8 mouse cellular contexts compared by ENCODE assay signal in genomic region chr7:45704046-45704559, GRCm38 (mm10). TPM values are rescaled to one million over a fixed set of nuclear protein-coding genes. Genes with fewer than 3 reads are reported as not detected.
DNase-seq lines count a peak whose midpoint lies in the region; ATAC-seq and TF ChIP-seq lines count a peak whose summit lies in the region.

No protein-coding gene starts in this region.

- no peak for TF ChIP-seq POLR2A in limb, embryonic 14.5 days (IDR thresholded peaks at IDR 0.05; ENCODE audit: borderline replicate concordance, extremely low read depth, insufficient read depth, insufficient read length)
- TF ChIP-seq POLR2A in myocyte (IDR thresholded peaks at IDR 0.05; ENCODE audit: insufficient read length, low read depth) = no peak
- no peak; the same call in 1 of the 2 replicates for TF ChIP-seq POLR2A in testis, adult 2 months (IDR thresholded peaks at IDR 0.05; ENCODE audit: control insufficient read depth, low read depth, low read length)

- H3K4me2 ChIP-seq in limb, embryonic 14.5 days (replicated peaks; ENCODE audit: low read depth, low read length, severe bottlenecking) = peak overlapping the region; percentile 88
- H3K4me2 ChIP-seq in myocyte (ENCODE audit: low read depth) = peak overlapping the region; percentile 96

- no peaks in the 10 kb centered on the region for H3K36me3 ChIP-seq in embryonic facial prominence, embryonic 10.5 days (replicated peaks)
- peaks cover 3% of the 10 kb centered on the region for H3K36me3 ChIP-seq in limb, embryonic 14.5 days (ENCODE audit: control insufficient read depth, insufficient read depth, low read length)
- H3K36me3 ChIP-seq in myocyte (ENCODE audit: control insufficient read depth, insufficient read depth) = no peaks in the 10 kb centered on the region
- no peaks in the 10 kb centered on the region for H3K36me3 ChIP-seq in testis, adult 2 months (ENCODE audit: control insufficient read depth, insufficient read depth, low read length)

- H3K27me3 ChIP-seq in embryonic facial prominence, embryonic 10.5 days (replicated peaks; ENCODE audit: low read depth, poor library complexity, severe bottlenecking) = peaks cover 32% of the 10 kb centered on the region
- peaks cover 15% of the 10 kb centered on the region; the same call in 1 of the 2 replicates for H3K27me3 ChIP-seq in limb, embryonic 14.5 days (ENCODE audit: control insufficient read depth, insufficient read depth, low read length)
- peaks cover 16% of the 10 kb centered on the region for H3K27me3 ChIP-seq in myocyte (ENCODE audit: control insufficient read depth, insufficient read depth, insufficient read length)
- no peaks in the 10 kb centered on the region; the same call in 1 of the 2 replicates for H3K27me3 ChIP-seq in testis, adult 2 months (ENCODE audit: control insufficient read depth, insufficient read depth, low read length)

- H3ac ChIP-seq in myocyte (ENCODE audit: control insufficient read depth, insufficient read length) = no peak overlapping the region

- peaks cover 85% of the 10 kb centered on the region for H3K4me1 ChIP-seq in embryonic facial prominence, embryonic 10.5 days
- peaks cover 44% of the 10 kb centered on the region for H3K4me1 ChIP-seq in limb, embryonic 14.5 days (ENCODE audit: control insufficient read depth, insufficient read depth, low read length)
- H3K4me1 ChIP-seq in testis, adult 2 months (ENCODE audit: control insufficient read depth, insufficient read depth, low read length) = peaks cover 64% of the 10 kb centered on the region

- no peaks in the 10 kb centered on the region for H3K9me3 ChIP-seq in embryonic facial prominence, embryonic 10.5 days
- H3K9me3 ChIP-seq in limb, embryonic 14.5 days (ENCODE audit: control insufficient read depth, low read length) = no peaks in the 10 kb centered on the region

- H3K4me3 ChIP-seq in embryonic facial prominence, embryonic 10.5 days = peak overlapping the region; percentile 76
- peak overlapping the region; percentile 63 for H3K4me3 ChIP-seq in limb, embryonic 14.5 days (replicated peaks; ENCODE audit: low read length)
- peak overlapping the region; percentile 51 for H3K4me3 ChIP-seq in myocyte
- peak overlapping the region; percentile 87 for H3K4me3 ChIP-seq in testis, adult 2 months (ENCODE audit: control insufficient read depth, low read depth, low read length)

- peak overlapping the region; percentile 49 for H3K9ac ChIP-seq in limb, embryonic 14.5 days (ENCODE audit: low read depth, low read length, severe bottlenecking)

- ATAC-seq in limb, embryonic 14.5 days (ENCODE audit: low FRiP score, low read depth) = peak; percentile 27; the same call in 1 of the 2 replicates

- DNase-seq in 416B (ENCODE audit: low read depth) (peak; percentile 97), adipocyte (ENCODE audit: low spot score) (peak; percentile 84)
- peak; percentile 76 for DNase-seq in embryonic facial prominence, embryonic 10.5 days (ENCODE audit: low spot score)
- DNase-seq in heart, adult 9 months (ENCODE audit: low spot score in 2 of 2) = peak; percentile 82 to 90
- DNase-seq in kidney, adult 8-10 months = peak; percentile 81 to 91
- DNase-seq in limb, embryonic 14.5 days (ENCODE audit: low spot score) = peak; percentile 79

- no peak for TF ChIP-seq CTCF in testis, adult 2 months (IDR thresholded peaks at IDR 0.05; ENCODE audit: control insufficient read depth, insufficient read depth, insufficient replicate concordance, low read depth, low read length)

- under 1% methylated on average over 13 of the region's 13 CpGs for whole genome bisulfite sequencing in embryonic facial prominence, embryonic 10.5 days
- WGBS in limb, embryonic 14.5 days = under 1% methylated on average over 13 of the region's 13 CpGs

- H3K27ac ChIP-seq in embryonic facial prominence, embryonic 10.5 days (replicated peaks) = peak overlapping the region; percentile 88
- peak overlapping the region; percentile 67 for H3K27ac ChIP-seq in limb, embryonic 14.5 days (replicated peaks; ENCODE audit: low read depth, low read length)
- peak overlapping the region; percentile 93 for H3K27ac ChIP-seq in testis, adult 2 months (ENCODE audit: control insufficient read depth, insufficient read depth, low read depth, low read length)

- H3K79me2 ChIP-seq in myocyte (ENCODE audit: control insufficient read depth, insufficient read depth) = no peaks in the 10 kb centered on the region

TF ChIP-seq in myocyte, 11 proteins besides CTCF, POLR2A, EP300 and RAD21:
- TF ChIP-seq SRF (IDR thresholded peaks at IDR 0.05; ENCODE audit: control insufficient read depth, insufficient read length, low read depth) (no peak), E2F4 (IDR thresholded peaks at IDR 0.05; ENCODE audit: insufficient read depth) (no peak), TCF12 (IDR thresholded peaks at IDR 0.05; ENCODE audit: insufficient read depth, poor library complexity, severe bottlenecking) (no peak), MAX (IDR thresholded peaks at IDR 0.05; ENCODE audit: low read depth) (no peak), TCF3 (IDR thresholded peaks at IDR 0.05; ENCODE audit: insufficient read length, low read depth) (no peak), USF1 (IDR thresholded peaks at IDR 0.05; ENCODE audit: low read depth) (no peak), POLR2AphosphoS2 (IDR thresholded peaks at IDR 0.05; ENCODE audit: insufficient read length, low read depth) (peak; percentile 57), MYOG (IDR thresholded peaks at IDR 0.05; ENCODE audit: control insufficient read depth in 1 of 3, insufficient read depth in 1 of 3, insufficient read length in 2 of 3, low read depth in 2 of 3) (no peak), REST (IDR thresholded peaks at IDR 0.05; ENCODE audit: insufficient read depth, insufficient read length) (no peak)

RNA-seq across cellular contexts. Expression of gene Dbp, which starts 0.8 kb away (rescaled TPM):
- polyA plus RNA-seq in embryonic facial prominence, embryonic 10.5 days (2016; fragmentation: Nextera tagmentation; extraction: Ambion mirVana) = 3.6 and 4.3 TPM in 2 replicates
- polyA plus RNA-seq in limb, embryonic 14.5 days (2012; rRNA removed) = 15.1 and 16.8 TPM in 2 replicates
- polyA plus RNA-seq in limb, embryonic 14.5 days (2014; fragmentation: Nextera tagmentation; extraction: Ambion mirVana) = 7.0 and 8.9 TPM in 2 replicates
- polyA plus RNA-seq in myocyte (2012; fragmentation: generic; extraction: Trizol) = 26.2 TPM
- polyA plus RNA-seq in testis, adult 2 months (2012; rRNA removed) = 11.2 and 12.9 TPM in 2 replicates

RNA-seq across cellular contexts. Expression of gene Car11, which starts 4.5 kb away (rescaled TPM):
- polyA plus RNA-seq in embryonic facial prominence, embryonic 10.5 days (2016; fragmentation: Nextera tagmentation; extraction: Ambion mirVana) = 8.5 and 9.1 TPM in 2 replicates
- 34.1 and 46.4 TPM in 2 replicates for polyA plus RNA-seq in limb, embryonic 14.5 days (2012; rRNA removed)
- polyA plus RNA-seq in limb, embryonic 14.5 days (2014; fragmentation: Nextera tagmentation; extraction: Ambion mirVana) = 9.5 and 10.6 TPM in 2 replicates
- polyA plus RNA-seq in myocyte (2012; fragmentation: generic; extraction: Trizol) = 3.6 TPM
- polyA plus RNA-seq in testis, adult 2 months (2012; rRNA removed) = 2.3 and 3.3 TPM in 2 replicates

RNA-seq across cellular contexts. Expression of gene Sec1, which starts 9.9 kb away (rescaled TPM):
- polyA plus RNA-seq in embryonic facial prominence, embryonic 10.5 days (2016; fragmentation: Nextera tagmentation; extraction: Ambion mirVana) = 0.55 and 0.64 TPM in 2 replicates
- polyA plus RNA-seq in limb, embryonic 14.5 days (2012; rRNA removed) = 1.7 and 2.8 TPM in 2 replicates
- 0.46 and 0.92 TPM in 2 replicates for polyA plus RNA-seq in limb, embryonic 14.5 days (2014; fragmentation: Nextera tagmentation; extraction: Ambion mirVana)
- 0.41 TPM for polyA plus RNA-seq in myocyte (2012; fragmentation: generic; extraction: Trizol)
- polyA plus RNA-seq in testis, adult 2 months (2012; rRNA removed) = 61.0 and 71.6 TPM in 2 replicates

RNA-seq across cellular contexts. Expression of gene Rpl18, which starts 11.2 kb away (rescaled TPM):
- polyA plus RNA-seq in embryonic facial prominence, embryonic 10.5 days (2016; fragmentation: Nextera tagmentation; extraction: Ambion mirVana) = 1,168 and 1,206 TPM in 2 replicates
- 1,056 and 1,196 TPM in 2 replicates for polyA plus RNA-seq in limb, embryonic 14.5 days (2012; rRNA removed)
- 1,210 and 1,246 TPM in 2 replicates for polyA plus RNA-seq in limb, embryonic 14.5 days (2014; fragmentation: Nextera tagmentation; extraction: Ambion mirVana)
- polyA plus RNA-seq in myocyte (2012; fragmentation: generic; extraction: Trizol) = 3,224 TPM
- 517 and 652 TPM in 2 replicates for polyA plus RNA-seq in testis, adult 2 months (2012; rRNA removed)

RNA-seq across cellular contexts. Expression of gene Sphk2, which starts 13.7 kb away (rescaled TPM):
- 41.5 and 42.1 TPM in 2 replicates for polyA plus RNA-seq in embryonic facial prominence, embryonic 10.5 days (2016; fragmentation: Nextera tagmentation; extraction: Ambion mirVana)
- 36.9 and 48.5 TPM in 2 replicates for polyA plus RNA-seq in limb, embryonic 14.5 days (2012; rRNA removed)
- 27.5 and 29.2 TPM in 2 replicates for polyA plus RNA-seq in limb, embryonic 14.5 days (2014; fragmentation: Nextera tagmentation; extraction: Ambion mirVana)
- 22.8 TPM for polyA plus RNA-seq in myocyte (2012; fragmentation: generic; extraction: Trizol)
- 33.4 and 34.6 TPM in 2 replicates for polyA plus RNA-seq in testis, adult 2 months (2012; rRNA removed)

Comparison
In these comparisons a context has a peak if more than half of its experiments do, and no peak if none do; other contexts are left out.
1. Peak in every context shown above with its lines: DNase-seq, ATAC-seq, H3K4me3 ChIP-seq and H3K27ac ChIP-seq.
2. RNA of gene Sec1, which starts 9.9 kb away (polyA plus RNA-seq): 61.0 to 71.6 TPM in testis, adult 2 months; 0.46 to 2.8 TPM in limb, embryonic 14.5 days, 0.55 to 0.64 TPM in embryonic facial prominence, embryonic 10.5 days and 0.41 TPM in myocyte (single experiment); every median in the first group is over 10 times any median in the second.